Mouse (Mus musculus) gastrocnemius, postnatal 25 days (tissue): ENCODE data around the gene Aff3. TPM values are rescaled to one million over a fixed set of nuclear protein-coding genes. Genes with fewer than 3 reads are reported as not detected.

Source experiments
- DNase-seq: peaks from one replicate; pipeline ENCODE4 v3.0.0; 2022
- total RNA-seq, 2 experiments: library from RNA; stranded (reverse); gene quantifications; 1 replicate in 1 of 2; 2 replicates in 1 of 2; pipeline ENCODE4 v1.2.3; 2021

The Aff3 gene
- total RNA-seq, 2 experiments from 2014 or later, result 1.4 to 1.8 TPM

DNA sequence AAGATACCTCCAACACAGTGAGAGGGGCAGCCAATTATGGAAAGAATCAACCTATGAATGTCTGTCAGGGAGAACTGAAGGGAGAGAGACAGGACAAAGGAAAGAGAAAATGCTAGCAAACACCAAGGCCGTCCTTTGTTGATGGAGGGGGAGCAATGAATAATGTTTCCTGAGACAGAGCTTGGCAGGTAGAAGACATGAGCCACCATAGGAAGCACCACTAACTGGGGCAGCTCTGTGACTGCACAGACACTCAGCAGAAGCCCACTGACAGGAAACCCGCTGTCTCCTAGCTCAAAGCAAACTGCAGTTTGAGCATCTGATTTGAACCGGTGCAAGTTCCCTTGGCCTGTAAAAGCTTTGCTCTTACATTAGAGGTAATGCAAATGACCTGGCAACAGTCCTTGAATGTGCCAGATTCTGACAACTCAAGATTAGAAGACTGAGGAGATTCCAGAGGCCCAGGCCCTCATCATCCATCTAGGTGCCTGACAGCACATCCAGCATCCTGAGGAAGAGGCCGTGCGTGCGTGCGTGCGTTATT is 176.0 kb downstream of the Aff3 start:
- no peak for DNase-seq

DNA sequence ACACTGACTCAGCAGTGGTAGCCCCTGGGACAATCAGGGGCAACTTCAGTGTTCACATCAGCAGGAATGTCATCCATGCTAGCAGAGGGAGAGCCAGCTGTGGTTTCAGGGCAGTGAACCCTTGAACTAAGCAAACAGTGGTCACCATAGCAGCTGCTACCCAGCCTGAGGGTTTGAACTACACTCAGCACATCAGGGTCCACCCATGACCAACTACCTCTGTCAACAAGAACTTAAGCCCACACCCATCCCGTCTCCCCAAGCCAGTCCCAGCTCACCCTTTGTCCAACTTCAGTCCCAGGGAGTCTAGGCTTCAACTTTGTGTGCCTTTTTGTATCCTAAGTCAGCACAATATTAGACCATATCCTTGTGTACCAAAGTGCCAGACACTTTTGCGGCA is 176.9 kb downstream of the Aff3 start:
- DNase-seq, result no peak

DNA sequence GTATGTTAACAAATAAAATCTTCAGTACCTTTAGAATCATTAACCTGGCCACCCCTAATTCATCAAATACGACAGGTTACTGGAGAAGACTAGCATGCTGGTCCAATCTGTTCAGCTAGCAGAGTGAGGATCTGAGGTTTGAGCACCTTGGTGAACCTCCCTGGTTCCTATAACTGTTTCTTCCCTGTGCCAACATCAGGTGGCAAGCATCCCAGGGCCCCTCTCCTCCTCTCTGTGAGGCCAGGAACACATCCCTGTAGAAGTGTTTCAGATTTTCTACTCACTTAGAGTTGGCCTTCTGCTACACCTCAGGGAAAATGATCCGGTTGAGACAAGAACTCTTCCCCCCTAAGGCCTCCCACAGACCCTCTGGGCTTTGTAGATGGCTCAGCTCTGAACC is 181.6 kb downstream of the Aff3 start:
- DNase-seq, result no peak

DNA sequence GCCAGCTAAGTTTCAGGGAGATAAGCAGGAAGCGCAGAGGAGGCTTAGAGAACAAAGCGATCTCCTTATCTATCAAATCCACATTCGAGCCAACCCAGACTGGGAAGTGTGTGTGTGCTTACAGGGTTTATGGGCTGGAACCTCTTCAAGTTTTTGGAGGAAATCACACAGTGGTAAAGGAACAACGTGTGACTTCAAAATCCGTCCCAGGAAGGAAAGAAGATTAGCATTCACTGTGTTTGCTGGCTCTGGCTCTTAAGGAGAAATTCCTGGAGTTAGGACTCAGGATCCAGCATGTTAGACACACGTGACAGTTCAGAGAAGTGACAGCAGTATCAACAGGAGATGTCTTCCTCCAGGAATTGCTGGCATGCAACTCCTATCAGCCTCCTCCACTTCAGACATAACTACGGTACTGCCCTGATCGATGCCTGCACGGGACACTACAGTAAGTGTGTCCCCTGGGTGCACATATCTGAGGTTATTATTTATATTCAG is 186.5 kb downstream of the Aff3 start:
- DNase-seq, result no peak

DNA sequence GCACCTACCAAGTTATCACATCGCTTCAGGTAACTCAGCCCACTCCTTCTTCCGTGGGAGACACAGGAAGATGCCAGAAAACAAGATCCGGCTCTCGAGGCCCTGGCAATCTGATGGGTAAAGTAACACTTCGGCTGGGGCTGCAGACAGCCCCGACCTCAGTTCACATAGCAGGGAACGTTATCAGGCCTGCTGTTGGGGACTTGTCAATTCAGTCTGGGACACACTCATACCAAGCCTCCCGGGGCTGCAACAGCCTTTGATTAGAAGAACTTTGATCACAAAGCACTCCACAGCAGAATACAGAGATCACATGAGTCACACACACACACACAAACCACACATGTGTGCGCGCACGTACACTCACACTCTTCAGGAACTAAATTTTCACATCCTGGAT is 193.9 kb downstream of the Aff3 start:
- DNase-seq, result no peak

DNA sequence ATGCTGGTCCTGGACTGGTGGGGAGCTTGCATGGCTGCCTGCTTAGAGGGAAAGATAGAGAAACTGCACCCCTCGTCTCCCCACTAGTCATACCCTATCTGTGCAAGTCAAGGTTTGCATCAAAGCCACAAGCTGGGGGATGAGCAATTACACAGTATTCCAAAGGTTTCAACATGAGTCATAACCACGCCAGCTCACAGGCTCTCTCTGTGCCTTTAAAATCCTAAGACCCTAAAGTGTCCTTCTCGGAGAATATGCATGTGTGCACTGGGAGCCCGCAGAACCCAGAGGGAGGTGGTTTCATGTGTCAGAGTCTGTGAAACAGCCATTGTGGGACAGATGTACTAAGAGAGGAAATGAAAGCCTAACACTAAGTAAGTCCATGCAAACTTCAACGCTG is 194.6 kb downstream of the Aff3 start:
- DNase-seq, result no peak

DNA sequence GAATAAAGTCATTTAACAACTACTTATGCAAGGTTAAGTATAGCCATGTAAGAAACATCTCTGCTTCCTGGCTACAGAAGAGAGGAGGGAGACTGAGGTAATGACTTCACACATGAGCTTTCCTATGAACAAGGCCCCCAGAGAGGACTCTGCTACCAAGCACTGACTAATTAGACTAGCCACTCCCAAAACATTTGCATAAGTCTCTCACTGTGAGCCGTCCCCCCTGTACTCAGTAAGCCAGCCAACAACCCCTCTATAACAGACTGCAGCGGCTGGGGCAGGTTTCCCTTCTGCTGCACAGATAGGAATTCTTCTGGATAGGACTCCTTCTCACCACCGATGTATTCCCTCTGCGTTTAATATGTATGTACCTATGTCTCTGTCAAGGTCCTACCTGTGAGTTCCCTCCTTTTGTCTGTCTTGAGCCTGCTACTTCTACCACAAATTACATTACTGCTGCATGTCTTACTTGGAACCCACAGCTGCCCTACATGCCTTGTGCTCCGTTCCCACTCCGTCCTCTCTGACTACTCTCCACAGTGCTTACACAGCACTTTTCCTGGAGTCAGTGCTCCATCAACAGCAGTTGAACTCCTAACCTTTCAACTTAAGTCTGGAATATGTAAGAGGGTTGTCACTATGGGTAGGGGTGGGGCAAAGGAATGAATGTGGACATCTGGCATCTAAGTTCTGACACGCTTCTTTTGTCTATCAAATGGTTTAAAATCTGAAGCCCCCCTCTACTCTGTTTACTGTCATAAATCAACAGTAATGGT is 197.3 kb downstream of the Aff3 start:
- no peak for DNase-seq

DNA sequence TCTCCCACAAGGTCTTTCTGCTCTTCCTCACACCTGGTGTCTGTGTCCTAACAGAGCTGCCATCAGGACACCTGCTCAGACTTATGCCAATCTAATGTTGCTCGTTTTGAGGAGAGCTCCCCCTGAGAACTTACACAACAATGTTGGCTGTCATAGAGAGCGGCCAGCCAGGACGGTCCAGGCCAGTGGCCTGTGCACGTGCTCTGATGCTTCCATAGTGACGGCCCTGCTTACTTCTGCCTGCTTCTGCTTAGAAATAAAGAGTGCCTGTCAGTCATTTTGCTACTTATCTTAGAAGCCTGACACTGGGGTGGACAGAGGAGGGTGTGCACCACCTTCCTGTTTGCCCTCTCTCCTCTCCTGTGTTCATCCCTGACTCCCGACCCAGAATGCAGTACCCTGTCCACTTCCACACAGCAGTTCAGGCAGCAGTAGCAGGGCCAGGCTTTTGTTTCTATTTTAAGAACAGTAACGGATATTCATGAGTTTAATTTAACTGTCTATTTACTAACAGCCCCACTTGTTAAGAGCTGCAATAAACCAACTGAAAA is 208.0 kb downstream of the Aff3 start:
- DNase-seq, result no peak

DNA sequence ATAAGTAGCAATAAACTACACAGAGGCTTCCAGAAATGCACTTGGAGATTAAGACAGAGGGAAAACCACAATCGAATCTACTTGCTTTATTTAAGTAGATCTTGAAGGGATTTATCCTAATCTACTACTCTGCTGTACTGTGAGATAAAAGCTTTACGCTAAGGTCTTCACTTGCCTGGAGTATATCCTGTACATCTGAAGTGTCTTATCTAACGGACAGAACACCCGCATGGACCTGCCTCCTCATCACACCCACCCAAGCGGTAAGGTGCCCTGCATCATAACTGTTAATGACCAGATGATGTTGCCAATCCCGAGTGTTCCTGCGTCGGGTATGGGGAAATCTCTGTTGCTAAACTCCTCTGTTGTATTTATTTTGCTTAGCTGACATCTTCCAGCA is 209.8 kb downstream of the Aff3 start:
- no peak for DNase-seq

DNA sequence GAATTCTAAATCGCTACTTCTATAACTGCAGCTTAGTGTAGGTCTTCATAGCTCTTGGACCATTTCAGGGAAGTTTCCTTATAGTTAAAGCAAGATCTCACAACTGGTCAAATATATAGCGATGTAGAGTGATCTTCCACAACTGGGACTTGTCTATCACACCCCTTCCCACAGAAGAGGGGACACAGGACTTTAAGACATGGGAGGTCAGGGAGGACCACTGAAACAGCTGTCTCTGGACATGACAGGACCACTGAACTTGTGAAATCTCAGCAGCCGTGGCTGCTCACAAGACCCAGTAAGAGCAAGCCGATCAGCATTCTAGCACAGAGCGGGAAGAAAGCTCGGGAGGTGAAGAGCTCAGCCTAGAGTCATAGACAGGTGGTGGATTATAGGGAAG is 213.4 kb downstream of the Aff3 start:
- no peak for DNase-seq

DNA sequence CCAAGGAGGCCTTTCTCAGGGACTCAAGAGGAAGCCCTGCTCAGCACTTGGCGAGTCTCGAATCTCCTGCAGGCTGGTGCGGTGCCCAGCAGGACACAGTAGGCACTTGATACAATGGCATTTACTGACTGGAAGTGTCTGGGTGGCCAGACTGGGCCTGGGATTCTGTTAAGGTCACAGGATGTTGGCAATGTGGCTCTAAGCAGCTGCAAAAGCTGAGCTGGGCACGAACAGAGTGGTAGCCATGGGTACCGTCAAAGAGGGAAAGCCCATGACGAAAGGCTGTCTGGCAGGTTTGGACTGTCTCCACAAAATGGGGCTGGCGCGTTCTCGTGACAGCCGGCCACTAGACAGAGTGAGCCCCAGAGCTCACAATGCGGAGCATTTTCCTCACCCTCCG is 214.1 kb downstream of the Aff3 start:
- DNase-seq, result peak; percentile 69

DNA sequence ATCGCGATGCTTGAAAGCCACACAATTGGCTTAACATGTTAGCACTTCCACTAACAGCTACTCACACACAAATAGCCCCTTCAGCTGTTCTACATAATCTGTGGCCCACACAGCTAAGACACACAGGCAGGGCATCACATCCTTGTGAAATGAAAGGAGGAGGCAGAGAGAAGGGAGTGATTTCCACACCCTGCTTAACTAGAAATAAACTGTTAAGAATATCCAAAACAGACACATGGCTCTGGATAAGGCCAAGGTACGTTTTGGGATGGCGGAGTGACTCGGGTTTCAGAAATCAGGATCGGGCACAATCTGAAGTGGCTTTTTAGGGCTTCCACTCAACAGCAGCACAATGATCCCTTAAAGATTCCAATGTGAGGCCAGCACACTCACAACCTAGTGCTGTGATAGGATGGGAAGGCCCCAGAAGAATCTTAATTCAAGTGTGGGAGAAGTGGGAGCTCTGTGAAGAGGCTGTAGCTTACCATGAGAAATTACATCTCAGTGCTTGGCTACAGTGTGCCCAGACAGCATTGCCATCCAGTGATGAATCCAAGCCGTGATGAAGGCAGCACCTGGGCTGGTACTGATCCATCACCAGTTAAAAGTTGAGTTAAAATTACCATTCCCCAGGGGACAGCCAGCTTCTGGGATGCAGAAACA is 214.8 kb downstream of the Aff3 start:
- DNase-seq, result no peak

DNA sequence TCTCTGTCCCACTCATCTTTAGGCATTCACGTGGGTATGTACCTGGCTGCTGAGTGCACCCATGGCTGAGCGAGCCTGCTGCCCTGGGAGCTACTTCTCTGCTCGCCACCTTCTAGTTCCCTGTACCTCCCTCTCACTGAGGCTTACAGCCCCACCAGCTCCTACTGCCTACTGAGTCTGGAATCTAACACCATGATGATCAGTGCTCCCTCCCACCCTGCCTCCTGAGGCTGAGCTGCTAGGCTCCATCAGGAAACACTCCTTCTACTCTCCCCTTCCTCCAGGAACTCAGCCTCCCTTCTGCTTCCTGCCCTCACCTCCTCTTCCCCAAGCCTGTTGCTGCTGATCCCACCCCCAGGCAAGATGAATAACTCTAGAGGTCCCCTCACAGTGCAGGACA is 215.9 kb downstream of the Aff3 start:
- no peak for DNase-seq

DNA sequence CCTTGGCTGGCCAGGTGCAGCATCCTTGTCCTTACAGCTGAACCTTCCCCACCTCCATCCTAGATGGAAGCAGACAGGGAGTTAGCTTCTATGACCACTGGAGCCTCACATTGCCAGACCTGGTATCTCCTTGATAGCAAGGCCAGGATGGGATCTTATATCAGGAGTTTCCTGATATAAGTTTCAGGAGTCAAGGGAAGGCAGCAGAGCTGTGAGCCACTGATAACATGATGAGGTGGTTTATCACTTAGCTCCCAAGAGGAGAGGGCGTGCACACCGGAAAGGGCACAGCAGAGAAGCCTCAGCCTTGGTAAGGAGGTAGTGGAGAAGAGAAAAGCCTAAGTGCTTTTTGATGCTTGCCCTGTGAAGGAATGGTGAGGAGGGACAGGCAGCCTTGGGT is 217.2 kb downstream of the Aff3 start:
- no peak for DNase-seq

DNA sequence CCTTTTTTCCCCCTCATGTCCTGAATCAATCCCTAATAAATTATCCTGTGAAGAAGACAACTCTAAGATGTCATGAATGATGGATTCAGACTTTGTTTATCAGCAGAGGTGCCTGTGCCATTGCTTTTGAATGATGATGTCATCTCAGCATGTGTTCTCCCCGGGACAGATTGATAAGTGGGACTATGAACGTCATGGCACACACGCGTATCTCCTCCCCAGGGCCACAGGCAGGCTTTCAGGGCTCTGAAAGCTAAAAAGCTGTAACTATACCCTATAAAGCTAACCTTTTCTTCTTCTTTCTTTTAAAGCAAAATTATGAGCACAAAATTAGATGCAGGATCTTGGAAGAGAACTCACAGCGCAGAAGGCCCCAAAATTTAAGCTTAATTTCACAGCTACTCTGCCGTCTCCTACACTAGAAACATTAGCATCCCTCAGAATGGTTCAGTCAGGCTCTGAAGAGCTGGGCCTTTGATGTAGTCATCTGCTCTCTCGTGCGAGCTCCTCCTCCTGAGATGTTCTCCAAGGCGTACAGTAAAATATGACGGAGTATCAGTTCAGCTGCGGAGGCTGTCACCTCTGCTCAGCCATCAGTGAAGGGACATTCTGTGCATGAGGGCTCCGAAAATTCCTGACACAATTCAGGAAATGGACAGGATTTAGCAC is 218.5 kb downstream of the Aff3 start:
- DNase-seq, result no peak

DNA sequence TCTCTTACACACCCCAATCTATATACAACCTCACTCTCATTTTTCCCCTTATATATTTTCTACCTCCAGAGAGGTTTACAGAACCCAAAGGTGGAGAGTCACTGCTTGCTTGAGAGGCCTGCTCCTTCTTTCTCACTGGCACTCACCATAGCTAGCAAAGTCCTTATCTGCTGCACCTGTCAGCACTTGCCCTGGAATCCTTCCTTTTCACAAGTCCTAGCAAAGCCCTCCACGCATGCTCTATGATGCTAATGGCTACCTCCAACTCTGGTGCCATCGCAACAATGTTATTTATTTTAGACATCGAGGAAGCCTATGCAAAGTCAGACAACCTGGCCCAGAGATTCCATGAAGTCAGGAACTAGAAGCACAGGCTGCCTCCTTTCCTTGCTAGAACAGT is 221.9 kb downstream of the Aff3 start:
- no peak for DNase-seq

DNA sequence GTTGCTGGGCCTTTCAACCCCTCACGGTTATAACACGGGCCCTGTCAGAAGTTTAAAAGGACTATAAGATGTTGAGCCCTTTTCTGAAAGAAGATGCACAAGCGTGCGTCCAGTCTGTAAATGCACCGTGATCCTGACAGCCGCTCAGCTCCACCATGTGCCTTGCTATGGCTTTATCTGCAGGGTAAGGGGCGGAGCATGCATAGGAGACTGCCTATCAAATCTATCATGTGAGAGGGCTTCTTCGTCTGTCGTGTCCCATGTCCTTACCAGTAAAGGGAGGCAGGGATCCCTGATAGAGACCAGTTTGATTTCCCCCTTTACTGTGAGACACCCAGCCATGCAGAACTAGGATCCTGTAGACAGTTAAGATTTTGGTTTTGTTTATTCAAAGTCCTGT is 222.3 kb downstream of the Aff3 start:
- DNase-seq, result no peak

DNA sequence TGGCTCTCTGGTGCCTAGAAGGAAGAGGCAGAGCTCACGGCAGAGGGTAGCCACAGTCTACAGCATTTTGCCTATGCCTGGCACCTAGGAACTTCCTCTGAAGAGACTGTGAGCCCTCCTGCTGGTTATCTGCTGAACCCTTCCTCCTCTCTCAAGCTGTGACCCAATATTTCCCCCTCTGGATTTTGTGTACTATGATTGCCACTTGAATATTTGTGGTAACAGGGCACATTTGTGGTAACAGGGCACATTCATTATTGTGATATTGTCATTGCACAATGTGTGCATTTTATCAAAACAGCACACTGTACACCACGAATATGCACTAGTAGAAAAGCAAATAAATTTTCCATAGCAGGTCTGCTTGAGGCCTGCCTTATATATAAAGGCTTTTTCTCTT is 223.0 kb downstream of the Aff3 start:
- no peak for DNase-seq

DNA sequence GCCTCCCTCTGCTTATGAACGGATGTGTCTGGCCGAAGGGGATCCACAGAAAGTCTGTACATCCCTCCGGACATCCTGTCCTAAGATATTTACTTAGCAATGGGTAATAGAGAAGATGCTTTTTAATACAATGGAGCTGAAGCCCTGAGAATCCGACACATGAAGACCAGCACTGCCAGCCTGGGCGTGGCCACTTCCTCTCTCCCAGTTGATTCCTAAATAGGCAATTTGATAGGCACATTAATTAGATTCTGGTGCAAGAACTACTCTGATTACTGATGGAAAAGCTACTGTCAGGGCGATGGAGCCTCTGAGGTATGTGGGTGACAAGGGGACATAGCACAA is 224.3 kb downstream of the Aff3 start:
- no peak for DNase-seq

DNA sequence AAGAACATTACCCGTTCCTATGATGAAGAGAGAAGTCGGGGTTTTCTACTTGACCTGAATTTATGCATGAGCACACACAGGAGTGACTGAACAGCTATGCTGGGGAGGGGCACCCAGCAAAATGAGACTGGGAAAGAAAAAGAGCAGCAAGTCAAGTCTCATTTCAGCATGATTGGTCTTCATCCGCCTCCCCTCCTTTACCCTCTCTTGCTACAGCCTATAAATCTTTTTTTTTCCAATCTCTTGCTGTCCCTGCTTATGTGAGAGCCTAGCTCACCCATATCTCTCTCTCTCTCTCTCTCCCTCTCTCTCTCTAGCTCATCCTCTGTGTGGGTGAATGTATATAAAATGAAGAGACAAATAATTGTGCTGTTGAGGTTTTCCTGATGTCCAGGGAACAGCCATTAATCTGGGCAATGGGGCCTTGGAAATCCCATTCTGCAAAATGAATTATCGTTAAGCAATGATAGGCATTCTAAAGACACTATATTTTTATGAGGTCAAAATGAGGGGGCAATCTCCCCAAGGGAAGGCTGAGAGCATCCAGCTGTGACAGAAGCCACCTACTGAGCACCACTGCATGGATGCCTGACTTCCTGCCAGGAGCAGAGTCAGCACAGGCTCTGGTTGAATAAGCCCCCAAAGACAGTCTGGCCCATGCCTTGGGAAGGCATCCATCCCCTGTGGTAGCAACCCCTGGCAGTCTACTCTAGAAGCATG is 224.8 kb downstream of the Aff3 start:
- no peak for DNase-seq

DNA sequence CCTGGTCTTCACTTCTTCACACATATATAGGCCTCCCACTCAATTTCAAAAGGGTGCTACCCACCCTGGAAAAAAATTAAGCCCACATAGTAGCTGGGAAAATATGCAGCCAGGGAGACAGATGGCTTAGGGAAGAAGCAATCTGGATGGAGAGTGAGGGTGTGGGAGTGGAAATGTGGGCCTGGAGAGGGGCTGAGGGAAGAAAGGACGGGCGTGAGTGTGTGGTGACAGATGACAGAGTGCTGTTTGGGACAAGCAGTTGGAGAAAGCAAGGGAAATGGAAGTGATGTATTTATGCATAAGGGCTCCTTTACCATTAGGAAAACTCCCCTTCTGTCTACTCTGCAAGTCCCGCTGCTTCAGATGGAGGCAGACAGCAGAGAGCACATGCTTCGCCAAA is 226.3 kb downstream of the Aff3 start:
- DNase-seq, result no peak

DNA sequence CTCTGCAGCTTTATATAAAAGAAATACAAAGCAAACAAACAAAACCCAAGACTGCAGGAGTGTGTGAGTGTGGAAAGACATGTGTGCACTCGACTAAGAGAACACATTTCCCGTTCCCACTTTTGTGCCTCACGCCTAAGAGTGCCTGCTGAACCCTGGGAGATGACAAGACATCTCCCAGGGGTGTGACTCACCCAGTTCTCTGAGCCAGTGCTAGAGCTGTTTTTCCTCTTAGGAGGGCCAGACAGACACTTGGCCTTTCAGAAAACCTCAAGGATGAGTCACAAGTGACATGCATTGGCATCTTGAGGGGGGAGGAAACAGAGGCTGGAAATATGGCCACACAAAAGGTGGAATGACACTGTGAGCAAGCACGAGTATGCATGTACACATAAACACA is 227.1 kb downstream of the Aff3 start:
- DNase-seq, result peak; percentile 20
